Mouse (Mus musculus): ENCODE data around the gene Cpeb2. TPM values are rescaled to one million over a fixed set of nuclear protein-coding genes. Genes with fewer than 3 reads are reported as not detected.

Gene Cpeb2
- polyA plus RNA-seq, 1 experiment from 2014 or later, result 7.2 TPM

DNA sequence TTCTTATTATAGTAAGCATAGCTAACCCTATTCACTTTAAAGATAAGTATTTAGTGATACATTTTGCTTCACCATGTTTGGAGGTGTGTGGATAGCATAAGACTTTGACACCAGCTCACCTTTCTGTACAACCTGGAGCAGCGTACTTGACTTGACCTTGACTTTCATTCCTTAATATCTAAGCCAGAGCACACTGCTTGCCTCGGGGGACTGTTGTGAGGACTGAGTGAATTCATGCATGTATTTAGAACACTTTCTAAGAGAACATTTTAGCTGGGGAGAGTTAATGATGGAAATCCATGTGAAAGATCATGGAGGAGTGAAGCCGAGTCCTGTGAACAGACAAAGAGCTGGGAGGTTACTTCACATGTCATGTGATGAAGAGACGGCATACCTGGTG is 31.0 kb downstream of the Cpeb2 start:
- Histone ChIP-seq H3K36me3 (ENCODE audit: control insufficient read depth, insufficient read depth, low read length) (no peaks in the 10 kb centered on the region), H3K27me3 (ENCODE audit: control insufficient read depth, insufficient read depth, low read length) (no peaks in the 10 kb centered on the region), H3K9ac (ENCODE audit: low read length) (no peak overlapping the region), H3K4me1 (replicated peaks; ENCODE audit: control insufficient read depth, insufficient read depth) (no peaks in the 10 kb centered on the region), H3K9me3 (ENCODE audit: control insufficient read depth, low read length) (no peaks in the 10 kb centered on the region), H3K4me3 (ENCODE audit: low read depth, low read length) (no peak overlapping the region), H3K27ac (replicated peaks) (no peak overlapping the region), H3K4me2 (replicated peaks; ENCODE audit: low read depth) (no peak overlapping the region)
- ATAC-seq (ENCODE audit: low FRiP score, low TSS enrichment) (no peak), DNase-seq (ENCODE audit: low spot score) (no peak)
- TF ChIP-seq EP300 (optimal IDR thresholded peaks at IDR 0.05) (no peak), CTCF (IDR thresholded peaks at IDR 0.05; ENCODE audit: low read depth) (no peak)
- 86% methylated on average over 4 of the region's 4 CpGs for WGBS

DNA sequence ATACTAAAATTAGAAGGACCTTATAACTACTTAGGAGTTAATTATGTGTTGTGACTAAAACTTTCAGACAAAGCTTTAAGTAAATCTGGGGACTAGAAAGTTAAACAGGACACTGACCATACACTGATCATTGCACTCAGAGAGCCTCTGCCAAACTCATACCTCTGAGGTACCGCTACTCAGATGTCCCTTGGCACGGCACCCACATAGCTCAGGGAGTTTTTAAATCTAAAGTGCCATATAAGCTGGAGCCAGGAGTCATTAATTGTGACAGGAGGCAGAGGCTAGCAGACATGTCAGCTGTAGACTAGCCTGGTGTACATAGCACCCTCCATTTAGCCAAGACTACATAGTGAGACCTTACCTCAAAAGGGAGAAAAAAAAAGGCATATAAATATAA is 31.7 kb downstream of the Cpeb2 start:
- H3K36me3 ChIP-seq (ENCODE audit: control insufficient read depth, insufficient read depth, low read length), result no peaks in the 10 kb centered on the region
- TF ChIP-seq EP300 (optimal IDR thresholded peaks at IDR 0.05) (no peak), CTCF (IDR thresholded peaks at IDR 0.05; ENCODE audit: low read depth) (no peak)
- H3K9ac ChIP-seq (ENCODE audit: low read length), result no peak overlapping the region
- H3K4me2 ChIP-seq (replicated peaks; ENCODE audit: low read depth), result no peak overlapping the region
- H3K27me3 ChIP-seq (ENCODE audit: control insufficient read depth, insufficient read depth, low read length), result no peaks in the 10 kb centered on the region
- no peaks in the 10 kb centered on the region for H3K4me1 ChIP-seq (replicated peaks; ENCODE audit: control insufficient read depth, insufficient read depth)
- no peak overlapping the region for H3K4me3 ChIP-seq (ENCODE audit: low read depth, low read length)
- WGBS, result 72% methylated on average over 2 of the region's 2 CpGs
- no peak for DNase-seq (ENCODE audit: low spot score)
- no peak overlapping the region for H3K27ac ChIP-seq (replicated peaks)
- no peak for ATAC-seq (ENCODE audit: low FRiP score, low TSS enrichment)
- no peaks in the 10 kb centered on the region for H3K9me3 ChIP-seq (ENCODE audit: control insufficient read depth, low read length)

DNA sequence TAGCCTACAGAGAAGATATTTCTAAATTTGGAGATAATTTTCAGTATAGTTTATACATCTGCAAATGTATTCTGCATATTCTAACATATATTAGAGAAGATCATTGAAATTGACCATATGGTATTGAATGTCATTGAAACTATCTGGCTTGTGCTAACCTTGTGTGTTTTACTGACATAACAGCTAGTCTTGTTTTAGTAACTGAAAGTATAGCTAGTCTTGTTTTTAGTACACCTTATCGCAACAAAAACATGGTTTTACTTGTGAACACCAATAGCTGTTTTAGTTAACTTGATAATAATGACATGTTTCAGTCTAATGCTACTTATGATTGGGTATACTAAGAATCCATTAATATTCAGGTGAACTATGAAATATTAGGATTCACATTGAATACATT is 45.0 kb downstream of the Cpeb2 start:
- 98% methylated on average over 1 of the region's 1 CpGs for WGBS
- H3K9ac ChIP-seq (ENCODE audit: low read length), result no peak overlapping the region
- DNase-seq (ENCODE audit: low spot score) (no peak), ATAC-seq (ENCODE audit: low FRiP score, low TSS enrichment) (no peak)
- H3K4me1 ChIP-seq (replicated peaks; ENCODE audit: control insufficient read depth, insufficient read depth), result no peaks in the 10 kb centered on the region
- no peaks in the 10 kb centered on the region for H3K36me3 ChIP-seq (ENCODE audit: control insufficient read depth, insufficient read depth, low read length)
- no peak overlapping the region for H3K4me3 ChIP-seq (ENCODE audit: low read depth, low read length)
- no peaks in the 10 kb centered on the region for H3K9me3 ChIP-seq (ENCODE audit: control insufficient read depth, low read length)
- H3K4me2 ChIP-seq (replicated peaks; ENCODE audit: low read depth), result no peak overlapping the region
- no peak overlapping the region for H3K27ac ChIP-seq (replicated peaks)
- TF ChIP-seq CTCF (IDR thresholded peaks at IDR 0.05; ENCODE audit: low read depth) (no peak), EP300 (optimal IDR thresholded peaks at IDR 0.05) (no peak)
- H3K27me3 ChIP-seq (ENCODE audit: control insufficient read depth, insufficient read depth, low read length), result no peaks in the 10 kb centered on the region

DNA sequence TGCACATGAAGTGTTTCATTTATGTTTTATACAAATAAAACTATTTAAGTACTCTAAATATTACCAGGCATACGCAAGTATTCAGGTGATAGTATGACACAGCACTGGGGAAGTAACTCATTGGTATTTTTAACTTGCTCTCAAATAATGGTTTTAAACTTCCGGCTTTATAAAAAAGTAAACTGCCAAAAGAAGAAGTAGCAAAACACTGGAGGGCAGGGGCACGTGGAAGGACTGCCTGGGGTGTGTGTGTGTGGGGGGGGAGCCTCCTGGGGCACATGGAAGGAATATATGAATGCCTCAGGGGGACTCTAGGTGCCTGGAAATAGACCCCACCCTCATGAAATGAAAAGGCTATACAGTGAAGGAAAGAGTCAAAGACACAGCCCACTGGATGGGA is 46.8 kb downstream of the Cpeb2 start:
- no peak overlapping the region for H3K4me3 ChIP-seq (ENCODE audit: low read depth, low read length)
- no peak overlapping the region for H3K4me2 ChIP-seq (replicated peaks; ENCODE audit: low read depth)
- DNase-seq (ENCODE audit: low spot score) (no peak), ATAC-seq (ENCODE audit: low FRiP score, low TSS enrichment) (no peak)
- no peaks in the 10 kb centered on the region for H3K4me1 ChIP-seq (replicated peaks; ENCODE audit: control insufficient read depth, insufficient read depth)
- H3K27ac ChIP-seq (replicated peaks), result no peak overlapping the region
- no peaks in the 10 kb centered on the region for H3K27me3 ChIP-seq (ENCODE audit: control insufficient read depth, insufficient read depth, low read length)
- no peaks in the 10 kb centered on the region for H3K36me3 ChIP-seq (ENCODE audit: control insufficient read depth, insufficient read depth, low read length)
- TF ChIP-seq EP300 (optimal IDR thresholded peaks at IDR 0.05) (no peak), CTCF (IDR thresholded peaks at IDR 0.05; ENCODE audit: low read depth) (no peak)
- H3K9ac ChIP-seq (ENCODE audit: low read length), result no peak overlapping the region
- 71% methylated on average over 3 of the region's 3 CpGs for WGBS
- no peaks in the 10 kb centered on the region for H3K9me3 ChIP-seq (ENCODE audit: control insufficient read depth, low read length)

DNA sequence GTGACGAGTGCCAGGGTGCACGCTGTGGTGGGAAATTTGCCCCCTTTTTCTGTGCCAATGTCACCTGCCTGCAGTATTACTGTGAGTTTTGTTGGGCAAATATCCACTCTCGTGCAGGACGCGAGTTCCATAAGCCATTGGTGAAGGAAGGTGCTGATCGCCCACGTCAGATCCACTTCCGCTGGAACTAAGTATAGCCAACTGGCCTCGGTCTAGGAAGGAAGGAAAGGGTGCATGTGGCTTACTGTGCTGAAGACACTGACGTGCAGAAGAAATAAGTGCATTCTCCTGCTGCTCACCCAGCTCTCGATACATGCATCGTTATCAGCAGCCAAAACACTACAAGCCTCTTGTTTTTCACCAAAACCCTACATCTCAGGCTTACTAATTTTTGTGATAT is 52.8 kb downstream of the Cpeb2 start:
- TF ChIP-seq EP300 (optimal IDR thresholded peaks at IDR 0.05) (no peak), CTCF (IDR thresholded peaks at IDR 0.05; ENCODE audit: low read depth) (no peak)
- H3K9ac ChIP-seq (ENCODE audit: low read length), result no peak overlapping the region
- no peaks in the 10 kb centered on the region for H3K4me1 ChIP-seq (replicated peaks; ENCODE audit: control insufficient read depth, insufficient read depth)
- DNase-seq (ENCODE audit: low spot score), result no peak
- H3K9me3 ChIP-seq (ENCODE audit: control insufficient read depth, low read length), result no peaks in the 10 kb centered on the region
- H3K4me3 ChIP-seq (ENCODE audit: low read depth, low read length), result no peak overlapping the region
- peaks cover 5% of the 10 kb centered on the region; the same call in 1 of the 2 replicates for H3K36me3 ChIP-seq (ENCODE audit: control insufficient read depth, insufficient read depth, low read length)
- H3K4me2 ChIP-seq (replicated peaks; ENCODE audit: low read depth), result no peak overlapping the region
- H3K27ac ChIP-seq (replicated peaks), result no peak overlapping the region
- WGBS, result 83% methylated on average over 12 of the region's 12 CpGs
- no peaks in the 10 kb centered on the region for H3K27me3 ChIP-seq (ENCODE audit: control insufficient read depth, insufficient read depth, low read length)
- ATAC-seq (ENCODE audit: low FRiP score, low TSS enrichment), result no peak

DNA sequence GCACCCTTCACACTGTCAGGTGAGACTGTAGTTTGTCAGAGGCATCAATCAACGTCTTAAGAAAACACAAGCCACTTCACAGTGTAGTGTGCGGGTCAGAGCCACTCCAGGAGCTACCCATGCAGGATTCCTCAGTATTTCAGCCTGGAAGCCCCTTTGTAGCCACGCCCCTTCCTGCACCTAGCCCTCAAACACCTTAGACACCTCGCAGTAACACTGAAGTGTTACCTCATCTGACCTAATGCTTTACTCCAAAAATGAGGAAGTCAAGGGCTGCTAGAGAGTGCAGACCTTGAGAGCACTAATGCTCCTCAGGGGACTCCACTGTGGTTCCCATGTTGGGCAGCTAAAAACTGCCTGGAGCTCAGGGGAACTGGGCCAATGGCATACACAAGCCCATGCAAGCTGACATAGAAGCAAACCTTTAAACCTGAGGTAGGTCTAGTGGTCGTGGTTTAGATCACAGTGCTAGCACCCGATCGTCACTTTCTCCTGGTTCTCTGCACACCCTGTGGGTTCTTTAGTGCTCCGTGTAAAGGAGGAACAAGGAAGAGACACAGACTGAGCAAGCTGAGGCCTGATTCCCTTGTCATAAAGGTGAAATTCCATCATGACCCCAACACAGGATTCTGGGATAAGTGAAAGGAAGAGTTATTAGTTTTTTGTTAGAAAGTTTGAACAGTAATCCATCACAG is 56.9 kb downstream of the Cpeb2 start:
- 67% methylated on average over 8 of the region's 8 CpGs for WGBS
- no peaks in the 10 kb centered on the region for H3K4me1 ChIP-seq (replicated peaks; ENCODE audit: control insufficient read depth, insufficient read depth)
- peaks cover 5% of the 10 kb centered on the region; the same call in 1 of the 2 replicates for H3K36me3 ChIP-seq (ENCODE audit: control insufficient read depth, insufficient read depth, low read length)
- H3K9ac ChIP-seq (ENCODE audit: low read length), result no peak overlapping the region
- ATAC-seq (ENCODE audit: low FRiP score, low TSS enrichment), result no peak
- H3K27ac ChIP-seq (replicated peaks), result no peak overlapping the region
- H3K4me2 ChIP-seq (replicated peaks; ENCODE audit: low read depth), result no peak overlapping the region
- DNase-seq (ENCODE audit: low spot score), result no peak
- no peaks in the 10 kb centered on the region for H3K9me3 ChIP-seq (ENCODE audit: control insufficient read depth, low read length)
- no peak overlapping the region for H3K4me3 ChIP-seq (ENCODE audit: low read depth, low read length)
- no peaks in the 10 kb centered on the region for H3K27me3 ChIP-seq (ENCODE audit: control insufficient read depth, insufficient read depth, low read length)
- TF ChIP-seq EP300 (optimal IDR thresholded peaks at IDR 0.05) (no peak), CTCF (IDR thresholded peaks at IDR 0.05; ENCODE audit: low read depth) (no peak)
